ENCODE assay signal across 8 mouse cellular contexts in genomic region chr9:45608097-45609031, GRCm38 (mm10).
DNase-seq lines count a peak whose midpoint lies in the region; ATAC-seq and TF ChIP-seq lines count a peak whose summit lies in the region.

No protein-coding gene starts in this region.

- no peak overlapping the region for H3K9ac ChIP-seq in neural tube, embryonic 14.5 days (replicated peaks; ENCODE audit: low read depth, low read length)

- H3K4me2 ChIP-seq in neural tube, embryonic 14.5 days (ENCODE audit: low read depth, low read length) = 0 out of 2 replicates have a peak overlapping the region, but pooled peaks have one; percentile 14

- H3K4me3 ChIP-seq in forebrain, embryonic 10.5 days = no peak overlapping the region
- H3K4me3 ChIP-seq in layer of hippocampus, adult 2 months = no peak overlapping the region
- no peak overlapping the region for H3K4me3 ChIP-seq in neural tube, embryonic 14.5 days (ENCODE audit: low read depth, low read length)
- H3K4me3 ChIP-seq in gastrocnemius, adult 2 months = no peak overlapping the region

- no peaks in the 10 kb centered on the region for H3K27me3 ChIP-seq in forebrain, embryonic 10.5 days (ENCODE audit: poor library complexity, severe bottlenecking)
- no peaks in the 10 kb centered on the region for H3K27me3 ChIP-seq in neural tube, embryonic 14.5 days (ENCODE audit: control insufficient read depth, insufficient read depth, low read length)

- WGBS in forebrain, embryonic 10.5 days = 48% methylated on average over 13 of the region's 13 CpGs
- 18% methylated on average over 13 of the region's 13 CpGs for WGBS in neural tube, embryonic 14.5 days

- no peak for TF ChIP-seq CTCF in layer of hippocampus, adult 2 months (conservative IDR thresholded peaks at IDR 0.05)
- no peak for TF ChIP-seq CTCF in gastrocnemius, adult 2 months (IDR thresholded peaks at IDR 0.05)

- H3K4me1 ChIP-seq in forebrain, embryonic 10.5 days = peaks cover 23% of the 10 kb centered on the region
- peaks cover 14% of the 10 kb centered on the region; the same call in 1 of the 2 replicates for H3K4me1 ChIP-seq in neural tube, embryonic 14.5 days (ENCODE audit: control insufficient read depth, insufficient read depth, low read length)

- intact Hi-C loops in gastrocnemius, adult 2 months (cut with DNase I) = no loop called here

- H3K36me3 ChIP-seq in forebrain, embryonic 10.5 days (replicated peaks) = no peaks in the 10 kb centered on the region
- no peaks in the 10 kb centered on the region for H3K36me3 ChIP-seq in neural tube, embryonic 14.5 days (ENCODE audit: control insufficient read depth, insufficient read depth, low read length)

- peak; percentile 88 for ATAC-seq in neural tube, embryonic 14.5 days (ENCODE audit: low read depth)

- no peaks in the 10 kb centered on the region for H3K9me3 ChIP-seq in forebrain, embryonic 10.5 days
- no peaks in the 10 kb centered on the region for H3K9me3 ChIP-seq in neural tube, embryonic 14.5 days (ENCODE audit: control insufficient read depth, low read length)

- H3K27ac ChIP-seq in forebrain, embryonic 10.5 days = peak overlapping the region; percentile 65
- peak overlapping the region; percentile 86 for H3K27ac ChIP-seq in layer of hippocampus, adult 2 months
- peak overlapping the region; percentile 50 for H3K27ac ChIP-seq in neural tube, embryonic 14.5 days (ENCODE audit: low read depth, low read length)
- no peak overlapping the region for H3K27ac ChIP-seq in gastrocnemius, adult 2 months

- peak; percentile 69 to 72 for DNase-seq in cerebellum, postnatal 10 days
- no peak for DNase-seq in cerebellum, adult 9-11 months
- DNase-seq in forebrain, embryonic 10.5 days (ENCODE audit: extremely low spot score, low spot score) = no peak
- peak; percentile 58 to 80 for DNase-seq in layer of hippocampus, adult 2 months (ENCODE audit: low spot score in 2 of 2)
- no peak for DNase-seq in urinary bladder, adult 18-20 months (ENCODE audit: low spot score in 2 of 2)
- no peak for DNase-seq in gastrocnemius, adult 2 months
- no peak for DNase-seq in spleen, postnatal 36 days (ENCODE audit: low spot score in 2 of 2)

Comparison
In these comparisons a context has a peak if more than half of its experiments do, and no peak if none do; other contexts are left out.
1. DNase-seq: peak in cerebellum, postnatal 10 days (2 of 2) and layer of hippocampus, adult 2 months (2 of 2); none in cerebellum, adult 9-11 months (single experiment), forebrain, embryonic 10.5 days (single experiment), urinary bladder, adult 18-20 months (0 of 2), gastrocnemius, adult 2 months (single experiment) and spleen, postnatal 36 days (0 of 2).